Comparison of ENCODE assay signal across 8 mouse cellular contexts in the genomic region with DNA sequence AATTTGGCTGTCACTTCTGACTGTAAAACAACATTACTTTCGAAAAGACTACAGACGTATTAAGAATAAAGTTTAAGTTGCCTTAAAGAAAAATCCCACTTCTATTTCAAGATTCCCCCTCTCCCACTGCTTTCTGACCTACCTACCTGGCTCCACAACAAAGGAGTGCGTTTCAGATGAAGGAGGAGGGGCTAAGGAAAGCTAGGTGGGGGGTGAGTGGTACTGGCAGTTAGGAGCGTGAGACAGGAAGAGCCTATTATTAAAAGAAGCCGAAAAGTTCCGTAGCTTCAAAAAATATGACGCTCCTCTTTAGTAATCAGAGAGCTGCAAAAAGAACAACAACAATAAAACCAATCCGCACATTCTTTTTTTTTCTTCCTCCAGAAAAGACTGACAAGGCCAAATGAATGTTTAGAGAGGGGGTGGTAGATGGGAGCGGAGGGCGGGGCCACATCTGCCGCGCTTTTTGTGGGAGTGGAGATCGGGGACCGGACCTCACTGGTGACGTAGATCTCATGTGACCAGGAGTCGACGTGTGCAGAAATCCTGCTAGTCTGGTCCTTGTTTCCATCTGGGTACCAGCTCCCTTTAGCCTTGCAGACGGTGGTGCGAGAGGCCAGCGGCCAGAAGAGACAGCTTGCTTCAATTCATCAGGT. TPM values are rescaled to one million over a fixed set of nuclear protein-coding genes. Genes with fewer than 3 reads are reported as not detected.
DNase-seq lines count a peak whose midpoint lies in the region; ATAC-seq lines count a peak whose summit lies in the region.

A gene (plus strand): TSS at position 506 of the 656 bp plus-strand sequence.

- no peaks in the 10 kb centered on the region for H3K27me3 ChIP-seq in hindbrain, embryonic 13.5 days

- 19% methylated on average over 20 of the region's 20 CpGs for WGBS in hindbrain, embryonic 13.5 days

- no peaks in the 10 kb centered on the region for H3K9me3 ChIP-seq in hindbrain, embryonic 13.5 days

- peak; percentile 97 for ATAC-seq in hindbrain, embryonic 13.5 days (ENCODE audit: low FRiP score)

- H3K27ac ChIP-seq in hindbrain, embryonic 13.5 days: peak within 1 kb of the TSS; percentile 83

- H3K4me1 ChIP-seq in hindbrain, embryonic 13.5 days (replicated peaks): no peaks in the 10 kb centered on the region; the same call in 1 of the 2 replicates

- DNase-seq in Muller cell, postnatal 12 days (ENCODE audit: inconsistent ontology term): peak; percentile 89
- DNase-seq in cerebellum, postnatal 10 days: peak; percentile 81 to 88
- DNase-seq in frontal cortex, postnatal 14 days (ENCODE audit: low spot score in 2 of 2): peak; percentile 37 to 57
- peak; percentile 31 to 47 for DNase-seq in layer of hippocampus, postnatal 25 days (ENCODE audit: extremely low spot score in 1 of 2, low spot score in 1 of 2)
- DNase-seq in lung, postnatal 25 days (ENCODE audit: low spot score): peak; percentile 78
- peak; percentile 82 for DNase-seq in retina, embryonic 14.5 days (ENCODE audit: low spot score)
- DNase-seq in thymus, postnatal 4 days: peak; percentile 57

- peak within 1 kb of the TSS; percentile 80 for H3K9ac ChIP-seq in hindbrain, embryonic 13.5 days

- no peaks in the 10 kb centered on the region for H3K36me3 ChIP-seq in hindbrain, embryonic 13.5 days

- H3K4me2 ChIP-seq in hindbrain, embryonic 13.5 days: peak within 1 kb of the TSS; percentile 55

- H3K4me3 ChIP-seq in hindbrain, embryonic 13.5 days: peak within 1 kb of the TSS; percentile 57

RNA-seq across cellular contexts. Expression of the gene that starts here (rescaled TPM):
- polyA plus RNA-seq in hindbrain, embryonic 13.5 days (2015; fragmentation: Nextera tagmentation; extraction: Ambion mirVana): 323 and 327 TPM in 2 replicates
- total RNA-seq in layer of hippocampus, postnatal 25 days (2021): 10 to 100 TPM; 88.5 to 93.5 TPM

Comparison
In these comparisons a context has a peak if more than half of its experiments do, and no peak if none do; other contexts are left out.
1. Peak in every context shown above with its lines: DNase-seq, ATAC-seq, H3K4me3 ChIP-seq and H3K27ac ChIP-seq.
2. DNase-seq: peak in every context shown above with its lines; median percentile 89 in Muller cell, postnatal 12 days; 84 in cerebellum, postnatal 10 days; 82 in retina, embryonic 14.5 days; 78 in lung, postnatal 25 days; 57 in thymus, postnatal 4 days; 47 in frontal cortex, postnatal 14 days; 39 in layer of hippocampus, postnatal 25 days.